Mouse (Mus musculus): ENCODE data around the gene Tmem208.
A peak's percentile ranks its signal among the peaks of the same experiment; 100 is the strongest.

The Tmem208 gene

GRCm38 (mm10) chr8:105355179-105356024 lies 29.2 kb downstream of the Tmem208 start:
- peak; percentile 53 to 70 for DNase-seq

GRCm38 (mm10) chr8:105356681-105357080 lies 30.5 kb downstream of the Tmem208 start:
- no peak for DNase-seq

DNA sequence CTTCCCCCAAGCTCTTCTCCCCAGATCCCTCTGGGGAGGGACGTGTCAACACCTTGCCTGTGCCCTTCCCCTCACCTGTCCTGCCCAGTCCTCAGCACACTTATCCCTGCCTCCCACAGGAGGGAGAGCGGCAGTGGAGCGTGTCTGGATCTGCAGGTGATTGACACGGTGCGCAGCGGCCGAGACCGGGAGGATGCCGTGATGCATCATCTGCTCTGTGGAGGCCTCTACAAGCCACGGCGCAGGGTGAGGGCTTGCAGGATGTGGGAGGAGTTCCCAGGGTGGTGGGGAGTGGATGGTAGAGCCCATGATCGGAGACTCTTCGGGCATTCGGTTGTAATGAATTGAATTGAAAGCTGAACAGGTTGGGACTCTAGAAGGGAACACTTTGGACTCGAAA lies 33.1 kb downstream of the Tmem208 start:
- DNase-seq: peak in 1 of 2 experiments; percentile 59

DNA sequence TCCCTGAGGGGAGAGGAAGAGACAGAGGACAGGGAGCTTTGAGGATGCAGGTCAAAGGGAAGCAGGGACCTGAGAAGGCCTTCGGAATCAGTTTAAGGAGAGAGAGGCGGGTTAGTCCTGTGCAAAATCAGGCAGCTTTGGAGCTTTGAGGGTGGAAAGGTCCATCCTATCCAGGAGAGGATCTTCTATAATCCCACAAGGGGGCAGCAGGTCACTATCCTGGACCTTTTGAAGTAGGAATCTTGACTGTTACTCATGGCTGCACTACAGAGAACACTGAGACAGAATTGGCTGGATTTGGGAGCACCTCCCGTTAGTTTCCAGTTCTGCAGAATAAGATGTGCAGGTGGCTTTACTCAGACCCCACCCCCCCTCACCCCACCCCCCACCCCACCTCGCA lies 33.5 kb downstream of the Tmem208 start:
- peak in 1 of 2 experiments; percentile 57 for DNase-seq

DNA sequence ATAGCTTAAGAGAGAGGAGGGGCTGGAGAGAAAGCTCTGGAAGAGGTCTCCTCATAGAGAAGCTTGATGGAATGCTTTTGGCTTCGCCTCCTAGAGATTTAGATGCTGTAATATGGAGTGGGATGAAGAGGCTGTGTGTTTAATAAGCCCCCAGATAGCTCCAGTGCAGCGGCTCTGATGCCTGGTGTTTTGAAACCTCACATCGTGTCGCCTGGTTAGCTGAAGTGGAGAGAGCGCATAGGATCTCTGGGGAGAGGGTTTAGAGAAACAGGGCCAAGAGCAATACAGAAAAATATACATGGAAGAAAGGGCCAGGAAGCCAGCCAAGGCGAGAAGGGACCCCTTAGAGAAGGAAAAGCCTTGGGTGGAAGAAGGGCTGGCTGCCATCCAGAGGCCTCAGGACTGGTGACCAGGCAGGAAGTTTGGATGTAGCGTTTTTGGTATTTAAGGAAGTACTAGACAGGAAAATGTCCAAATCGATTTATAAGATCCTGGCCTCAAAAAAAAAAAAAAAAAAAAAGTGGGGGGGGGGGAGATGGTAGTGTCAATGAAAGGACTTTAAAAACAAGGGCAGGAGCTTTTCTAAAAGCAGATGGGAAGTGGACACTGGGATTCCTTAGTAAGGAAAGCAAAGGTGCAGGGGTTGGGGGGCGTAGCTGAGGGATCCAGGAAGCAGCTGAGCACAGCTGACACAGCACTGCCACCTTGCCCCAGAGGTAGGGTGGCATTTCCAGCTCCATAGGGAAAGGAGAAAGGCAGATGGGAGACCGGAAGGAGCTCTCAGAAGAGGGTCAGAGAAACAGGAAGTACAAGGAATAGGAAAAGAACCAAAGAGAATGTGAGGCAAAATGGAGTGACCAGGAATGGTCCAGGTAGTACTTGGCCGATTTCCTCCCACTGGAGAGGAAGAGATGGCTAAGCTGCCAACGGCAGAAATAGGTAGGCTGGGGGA lies 35.9 kb downstream of the Tmem208 start:
- peak; percentile 82 to 87 for DNase-seq

- peak in 1 of 2 experiments; percentile 57 for DNase-seq
Observed at GRCm38 (mm10) chr8:105367107-105367506, 41.0 kb downstream of the Tmem208 start.

GRCm38 (mm10) chr8:105372473-105372872 lies 46.3 kb downstream of the Tmem208 start:
- no peak for DNase-seq

- no peak for DNase-seq
Observed at GRCm38 (mm10) chr8:105373032-105373431, 46.9 kb downstream of the Tmem208 start, which contains the start of gene Plekhg4. Gene Plekhg4, plus strand, starts transcription at chr8:105373274.

DNA sequence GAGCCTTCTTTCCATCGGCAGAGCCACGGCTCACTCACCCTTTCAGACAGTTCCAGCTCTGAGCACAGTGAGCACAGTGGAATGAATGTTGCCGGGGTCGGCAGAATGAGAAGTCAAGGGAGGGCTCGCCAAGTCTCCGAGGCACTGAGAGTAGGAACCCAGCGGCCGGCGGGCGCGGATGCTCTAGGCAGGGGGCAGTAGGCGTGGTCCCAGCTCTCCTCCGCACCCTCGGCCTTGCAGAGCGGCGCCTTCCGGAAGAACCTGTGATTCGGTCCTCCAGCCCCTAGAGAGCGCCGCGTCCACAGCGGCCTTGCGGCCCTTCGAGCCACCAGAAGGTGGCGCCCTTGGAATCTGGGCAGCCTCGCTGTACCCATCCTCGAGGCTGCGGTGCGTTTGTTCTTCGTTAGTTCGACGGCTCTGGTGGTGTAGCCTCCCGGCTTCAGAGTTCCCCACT lies 48.4 kb downstream of the Tmem208 start:
- DNase-seq: peak; percentile 62 to 67

- DNase-seq: peak; percentile 84 to 89
Observed at GRCm38 (mm10) chr8:105378673-105379072, 52.5 kb downstream of the Tmem208 start.

- no peak for DNase-seq
Observed at GRCm38 (mm10) chr8:105380308-105380707, 54.2 kb downstream of the Tmem208 start.

- no peak for DNase-seq
Observed at GRCm38 (mm10) chr8:105384070-105384469, 57.9 kb downstream of the Tmem208 start.
